Mouse (Mus musculus): ENCODE results near the gene 2210016L21Rik. TPM values are rescaled to one million over a fixed set of nuclear protein-coding genes. Genes with fewer than 3 reads are reported as not detected.
A peak's percentile ranks its signal among the peaks of the same experiment; 100 is the strongest.
"Not testable (repeated sequence)": the region's sequence is repeated elsewhere in the genome, so short reads cannot be mapped to it uniquely, and the experiment has no call there.

Gene 2210016L21Rik
- polyA plus RNA-seq, 1 experiment from 2014 or later: 66.7 TPM

GRCm38 (mm10) chr5:114921551-114922365 is 20.2 kb upstream of the 2210016L21Rik start:
- 82% methylated on average over 19 of the region's 19 CpGs for WGBS
- H3K4me1 ChIP-seq: peaks cover 11% of the 10 kb centered on the region; the same call in 1 of the 2 replicates
- H3K9ac ChIP-seq: no peak overlapping the region
- no peak overlapping the region for H3K27ac ChIP-seq
- no peaks in the 10 kb centered on the region for H3K36me3 ChIP-seq
- H3K9me3 ChIP-seq: 0 out of 2 replicates have a peak, but pooled peaks cover 2% of the 10 kb centered on the region
- ATAC-seq (ENCODE audit: low FRiP score, low read depth): no peak
- no peak overlapping the region for H3K4me2 ChIP-seq (replicated peaks)
- H3K27me3 ChIP-seq (replicated peaks): no peaks in the 10 kb centered on the region
- H3K4me3 ChIP-seq: no peak overlapping the region

GRCm38 (mm10) chr5:114922366-114922731 is 19.6 kb upstream of the 2210016L21Rik start:
- Histone ChIP-seq H3K4me2 (replicated peaks) (no peak overlapping the region), H3K9ac (no peak overlapping the region), H3K9me3 (0 out of 2 replicates have a peak, but pooled peaks cover 2% of the 10 kb centered on the region), H3K27ac (no peak overlapping the region), H3K4me3 (no peak overlapping the region), H3K4me1 (peaks cover 11% of the 10 kb centered on the region; the same call in 1 of the 2 replicates), H3K36me3 (no peaks in the 10 kb centered on the region), H3K27me3 (replicated peaks) (no peaks in the 10 kb centered on the region)
- no peak for ATAC-seq (ENCODE audit: low FRiP score, low read depth)
- WGBS: 63% methylated on average over 10 of the region's 10 CpGs

GRCm38 (mm10) chr5:114922998-114923473 is 18.9 kb upstream of the 2210016L21Rik start, which contains the start of gene Oasl1:
Gene Oasl1 (plus strand): TSS chr5:114923240.
- H3K36me3 ChIP-seq: no peaks in the 10 kb centered on the region
- peak within 1 kb of the TSS; percentile 34 for H3K4me2 ChIP-seq (replicated peaks)
- H3K27me3 ChIP-seq (replicated peaks): no peaks in the 10 kb centered on the region
- WGBS: 46% methylated on average over 15 of the region's 15 CpGs
- no peak within 1 kb of the TSS for H3K4me3 ChIP-seq
- H3K27ac ChIP-seq: no peak within 1 kb of the TSS
- H3K9me3 ChIP-seq: 0 out of 2 replicates have a peak, but pooled peaks cover 2% of the 10 kb centered on the region
- no peak for ATAC-seq (ENCODE audit: low FRiP score, low read depth)
- no peak within 1 kb of the TSS for H3K9ac ChIP-seq
- H3K4me1 ChIP-seq: peaks cover 11% of the 10 kb centered on the region; the same call in 1 of the 2 replicates

GRCm38 (mm10) chr5:114926153-114926684 is 15.7 kb upstream of the 2210016L21Rik start:
- 0 out of 2 replicates have a peak, but pooled peaks cover 2% of the 10 kb centered on the region for H3K9me3 ChIP-seq
- H3K27ac ChIP-seq: no peak overlapping the region
- H3K9ac ChIP-seq: no peak overlapping the region
- no peak overlapping the region for H3K4me2 ChIP-seq (replicated peaks)
- H3K4me3 ChIP-seq: no peak overlapping the region
- no peaks in the 10 kb centered on the region for H3K36me3 ChIP-seq
- no peak for ATAC-seq (ENCODE audit: low FRiP score, low read depth)
- WGBS: 53% methylated on average over 1 of the region's 1 CpGs
- no peaks in the 10 kb centered on the region for H3K27me3 ChIP-seq (replicated peaks)
- peaks cover 11% of the 10 kb centered on the region; the same call in 1 of the 2 replicates for H3K4me1 ChIP-seq

GRCm38 (mm10) chr5:114926753-114927152 is 15.2 kb upstream of the 2210016L21Rik start:
- ATAC-seq (ENCODE audit: low FRiP score, low read depth): no peak
- Histone ChIP-seq H3K4me2 (replicated peaks) (no peak overlapping the region), H3K36me3 (no peaks in the 10 kb centered on the region), H3K27ac (no peak overlapping the region), H3K9ac (no peak overlapping the region), H3K4me1 (peaks cover 11% of the 10 kb centered on the region; the same call in 1 of the 2 replicates), H3K4me3 (no peak overlapping the region), H3K9me3 (0 out of 2 replicates have a peak, but pooled peaks cover 2% of the 10 kb centered on the region), H3K27me3 (replicated peaks) (no peaks in the 10 kb centered on the region)
- WGBS: 87% methylated on average over 9 of the region's 9 CpGs

- peaks cover 6% of the 10 kb centered on the region for H3K4me1 ChIP-seq
- no peaks in the 10 kb centered on the region for H3K36me3 ChIP-seq
- H3K9ac ChIP-seq: no peak overlapping the region
- H3K4me3 ChIP-seq: no peak overlapping the region
- 61% methylated on average over 5 of the region's 5 CpGs for WGBS
- no peaks in the 10 kb centered on the region for H3K9me3 ChIP-seq
- H3K27ac ChIP-seq: no peak overlapping the region
- no peaks in the 10 kb centered on the region for H3K27me3 ChIP-seq (replicated peaks)
- no peak for ATAC-seq (ENCODE audit: low FRiP score, low read depth)
- H3K4me2 ChIP-seq (replicated peaks): no peak overlapping the region
Measured at GRCm38 (mm10) chr5:114931626-114932025, 10.3 kb upstream of the 2210016L21Rik start.

GRCm38 (mm10) chr5:114933206-114933605 is 8.8 kb upstream of the 2210016L21Rik start:
- no peak overlapping the region for H3K27ac ChIP-seq
- peaks cover 6% of the 10 kb centered on the region for H3K4me1 ChIP-seq
- H3K9ac ChIP-seq: no peak overlapping the region
- no peaks in the 10 kb centered on the region for H3K36me3 ChIP-seq
- H3K4me2 ChIP-seq (replicated peaks): no peak overlapping the region
- H3K27me3 ChIP-seq (replicated peaks): no peaks in the 10 kb centered on the region
- WGBS: 90% methylated on average over 8 of the region's 8 CpGs
- H3K9me3 ChIP-seq: no peaks in the 10 kb centered on the region
- ATAC-seq (ENCODE audit: low FRiP score, low read depth): no peak
- no peak overlapping the region for H3K4me3 ChIP-seq

- Histone ChIP-seq H3K27me3 (replicated peaks) (no peaks in the 10 kb centered on the region), H3K9me3 (no peaks in the 10 kb centered on the region), H3K4me3 (no peak overlapping the region), H3K27ac (no peak overlapping the region), H3K36me3 (no peaks in the 10 kb centered on the region), H3K4me2 (replicated peaks) (no peak overlapping the region), H3K4me1 (peaks cover 6% of the 10 kb centered on the region), H3K9ac (no peak overlapping the region)
- WGBS: 8% methylated on average over 3 of the region's 3 CpGs
- no peak for ATAC-seq (ENCODE audit: low FRiP score, low read depth)
Measured at GRCm38 (mm10) chr5:114935838-114936237, 6.1 kb upstream of the 2210016L21Rik start.

- not testable (repeated sequence) for H3K27ac ChIP-seq; H3K4me2 ChIP-seq (replicated peaks); H3K9me3 ChIP-seq; H3K4me1 ChIP-seq; H3K36me3 ChIP-seq; H3K27me3 ChIP-seq (replicated peaks); ATAC-seq (ENCODE audit: low FRiP score, low read depth); H3K9ac ChIP-seq; H3K4me3 ChIP-seq
- WGBS: 58% methylated on average over 3 of the region's 3 CpGs
Measured at GRCm38 (mm10) chr5:114941138-114941537, 820 bp upstream of the 2210016L21Rik start.

- H3K36me3 ChIP-seq: peaks cover 22% of the 10 kb centered on the region
- no peak for ATAC-seq (ENCODE audit: low FRiP score, low read depth)
- H3K27ac ChIP-seq: no peak overlapping the region
- H3K4me2 ChIP-seq (replicated peaks): peak overlapping the region; percentile 88
- H3K4me1 ChIP-seq: peaks cover 6% of the 10 kb centered on the region
- peak overlapping the region; percentile 86 for H3K9ac ChIP-seq
- no peaks in the 10 kb centered on the region for H3K9me3 ChIP-seq
- WGBS: 52% methylated on average over 4 of the region's 4 CpGs
- no peaks in the 10 kb centered on the region for H3K27me3 ChIP-seq (replicated peaks)
- H3K4me3 ChIP-seq: peak overlapping the region; percentile 78
Measured at GRCm38 (mm10) chr5:114942766-114943130, 790 bp downstream of the 2210016L21Rik start.

GRCm38 (mm10) chr5:114945072-114945471 is 3.1 kb downstream of the 2210016L21Rik start:
- H3K36me3 ChIP-seq: peaks cover 41% of the 10 kb centered on the region
- no peak overlapping the region for H3K4me2 ChIP-seq (replicated peaks)
- no peaks in the 10 kb centered on the region for H3K27me3 ChIP-seq (replicated peaks)
- H3K4me3 ChIP-seq: no peak overlapping the region
- no peaks in the 10 kb centered on the region for H3K9me3 ChIP-seq
- peaks cover 13% of the 10 kb centered on the region for H3K4me1 ChIP-seq
- no peak for ATAC-seq (ENCODE audit: low FRiP score, low read depth)
- H3K27ac ChIP-seq: no peak overlapping the region
- H3K9ac ChIP-seq: no peak overlapping the region
- 95% methylated on average over 10 of the region's 10 CpGs for WGBS

GRCm38 (mm10) chr5:114948891-114949290 is 6.9 kb downstream of the 2210016L21Rik start:
- Histone ChIP-seq H3K27me3 (replicated peaks) (no peaks in the 10 kb centered on the region), H3K27ac (no peak overlapping the region), H3K4me2 (replicated peaks) (no peak overlapping the region), H3K4me3 (no peak overlapping the region), H3K9me3 (no peaks in the 10 kb centered on the region), H3K4me1 (peaks cover 14% of the 10 kb centered on the region), H3K36me3 (peaks cover 42% of the 10 kb centered on the region), H3K9ac (no peak overlapping the region)
- no peak for ATAC-seq (ENCODE audit: low FRiP score, low read depth)
- WGBS: 68% methylated on average over 6 of the region's 6 CpGs

All from neural tube, embryonic 12.5 days (tissue).